In the genomic region with DNA sequence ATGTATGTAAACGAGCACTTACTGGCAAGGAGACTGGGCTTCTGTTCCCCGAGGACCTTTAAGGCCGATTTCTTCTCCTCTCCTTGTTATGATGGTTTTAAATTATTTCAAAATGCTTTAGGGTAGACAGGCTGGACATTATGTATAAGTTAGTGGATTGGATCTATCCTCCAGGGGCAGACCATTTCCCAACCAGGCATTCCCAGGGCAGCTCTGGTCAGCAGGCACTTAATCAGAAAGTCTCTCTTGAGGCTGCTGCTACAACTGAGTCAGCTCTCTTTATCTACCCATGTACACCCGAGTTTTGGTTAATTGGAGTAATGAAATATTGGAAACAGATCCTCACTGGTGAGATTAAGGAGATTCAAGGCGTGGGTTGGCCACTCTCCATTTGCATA, we compare ENCODE assay signal across 8 mouse cellular contexts. TPM values are rescaled to one million over a fixed set of nuclear protein-coding genes. Genes with fewer than 3 reads are reported as not detected.
DNase-seq lines count a peak whose midpoint lies in the region; ATAC-seq lines count a peak whose summit lies in the region.

No protein-coding gene starts in this region.

- WGBS in kidney, embryonic 16.5 days, result 23% methylated on average over 5 of the region's 5 CpGs
- 24% methylated on average over 5 of the region's 5 CpGs for WGBS in embryonic facial prominence, embryonic 10.5 days
- WGBS in intestine, embryonic 14.5 days, result 15% methylated on average over 5 of the region's 5 CpGs

- no peaks in the 10 kb centered on the region for H3K9me3 ChIP-seq in kidney, embryonic 16.5 days (ENCODE audit: low read length)
- no peaks in the 10 kb centered on the region for H3K9me3 ChIP-seq in embryonic facial prominence, embryonic 10.5 days
- no peaks in the 10 kb centered on the region for H3K9me3 ChIP-seq in intestine, embryonic 14.5 days (ENCODE audit: control insufficient read depth, low read length)

- H3K4me2 ChIP-seq in kidney, embryonic 16.5 days (replicated peaks; ENCODE audit: low read depth, low read length), result peak overlapping the region; percentile 93
- peak overlapping the region; percentile 65 for H3K4me2 ChIP-seq in intestine, embryonic 14.5 days (ENCODE audit: low read length)

- H3K27me3 ChIP-seq in kidney, embryonic 16.5 days (ENCODE audit: insufficient read depth, low read length), result peaks cover 38% of the 10 kb centered on the region
- peaks cover 52% of the 10 kb centered on the region for H3K27me3 ChIP-seq in embryonic facial prominence, embryonic 10.5 days (replicated peaks; ENCODE audit: low read depth, poor library complexity, severe bottlenecking)
- H3K27me3 ChIP-seq in intestine, embryonic 14.5 days (replicated peaks; ENCODE audit: control insufficient read depth, insufficient read depth, low read length), result peaks cover 48% of the 10 kb centered on the region

- peak; percentile 14; the same call in 1 of the 2 replicates for ATAC-seq in kidney, embryonic 16.5 days (ENCODE audit: low FRiP score, low TSS enrichment)
- peak; percentile 2; the same call in 1 of the 2 replicates for ATAC-seq in intestine, embryonic 14.5 days (replicated peaks; ENCODE audit: low FRiP score, low TSS enrichment, low read depth)
- no peak for ATAC-seq in megakaryocyte progenitor cell, adult 5-6 weeks (replicated peaks; ENCODE audit: poor library complexity)
- no peak for ATAC-seq in monocyte, adult 5-6 weeks (replicated peaks; ENCODE audit: insufficient number of reproducible peaks, low FRiP score, low TSS enrichment, poor library complexity, severe bottlenecking)

- peak overlapping the region; percentile 70; the same call in 1 of the 2 replicates for H3K27ac ChIP-seq in kidney, embryonic 16.5 days (ENCODE audit: low read length)
- H3K27ac ChIP-seq in embryonic facial prominence, embryonic 10.5 days (replicated peaks), result peak overlapping the region; percentile 85
- no peak overlapping the region for H3K27ac ChIP-seq in intestine, embryonic 14.5 days (ENCODE audit: low read depth)

- H3K4me3 ChIP-seq in kidney, embryonic 16.5 days (ENCODE audit: low read length), result peak overlapping the region; percentile 93
- H3K4me3 ChIP-seq in embryonic facial prominence, embryonic 10.5 days, result peak overlapping the region; percentile 98
- H3K4me3 ChIP-seq in intestine, embryonic 14.5 days (ENCODE audit: low read depth, low read length), result peak overlapping the region; percentile 75

- no peak for DNase-seq in kidney, postnatal 10 days
- DNase-seq in embryonic facial prominence, embryonic 10.5 days (ENCODE audit: low spot score), result no peak
- no peak for DNase-seq in intestine, embryonic 14.5 days (ENCODE audit: low spot score)
- DNase-seq in neural tube, embryonic 10.5 days (ENCODE audit: extremely low spot score, low spot score), result peak; percentile 24
- no peak for DNase-seq in adrenal gland, postnatal 10 days

- H3K9ac ChIP-seq in kidney, embryonic 16.5 days (replicated peaks; ENCODE audit: low read length), result peak overlapping the region; percentile 80; the same call in 1 of the 2 replicates
- H3K9ac ChIP-seq in intestine, embryonic 14.5 days (ENCODE audit: low read length), result peak overlapping the region; percentile 64

- H3K4me1 ChIP-seq in kidney, embryonic 16.5 days (ENCODE audit: insufficient read depth, low read length), result peaks cover 31% of the 10 kb centered on the region
- peaks cover 38% of the 10 kb centered on the region for H3K4me1 ChIP-seq in embryonic facial prominence, embryonic 10.5 days
- peaks cover 12% of the 10 kb centered on the region for H3K4me1 ChIP-seq in intestine, embryonic 14.5 days (replicated peaks; ENCODE audit: control insufficient read depth, insufficient read depth, low read length)

- peaks cover 29% of the 10 kb centered on the region for H3K36me3 ChIP-seq in kidney, embryonic 16.5 days (ENCODE audit: insufficient read depth, low read length)
- peaks cover 39% of the 10 kb centered on the region for H3K36me3 ChIP-seq in embryonic facial prominence, embryonic 10.5 days (replicated peaks)
- H3K36me3 ChIP-seq in intestine, embryonic 14.5 days (ENCODE audit: control insufficient read depth, insufficient read depth, low read length), result peaks cover 33% of the 10 kb centered on the region

RNA-seq across cellular contexts. Expression of a gene that starts 0.4 kb away (rescaled TPM):
- polyA plus RNA-seq in kidney, embryonic 16.5 days (2015; fragmentation: Nextera tagmentation; extraction: Ambion mirVana), result 87.4 and 87.9 TPM in 2 replicates
- 127 and 132 TPM in 2 replicates for polyA plus RNA-seq in embryonic facial prominence, embryonic 10.5 days (2016; fragmentation: Nextera tagmentation; extraction: Ambion mirVana)
- 86.9 and 95.1 TPM in 2 replicates for polyA plus RNA-seq in intestine, embryonic 14.5 days (2014; fragmentation: Nextera tagmentation; extraction: Ambion mirVana)
- 10 to 100 TPM; 23.7 to 27.5 TPM for total RNA-seq in adrenal gland, postnatal 10 days (2021)
- total RNA-seq in megakaryocyte progenitor cell, adult 5-6 weeks (2015), result 22.6 and 25.1 TPM in 2 replicates
- 24.2 and 26.9 TPM in 2 replicates for total RNA-seq in megakaryocyte progenitor cell, adult 5-6 weeks (2017)
- 5.8 to 8.7 TPM (median 6.7 TPM) in 3 replicates for total RNA-seq in monocyte, adult 5-6 weeks (2017)

RNA-seq across cellular contexts. Expression of a gene that starts 6.5 kb away (rescaled TPM):
- polyA plus RNA-seq in kidney, embryonic 16.5 days (2015; fragmentation: Nextera tagmentation; extraction: Ambion mirVana), result 1.9 TPM in 2 replicates
- 0.88 and 1.5 TPM in 2 replicates for polyA plus RNA-seq in embryonic facial prominence, embryonic 10.5 days (2016; fragmentation: Nextera tagmentation; extraction: Ambion mirVana)
- polyA plus RNA-seq in intestine, embryonic 14.5 days (2014; fragmentation: Nextera tagmentation; extraction: Ambion mirVana), result 1.2 and 1.5 TPM in 2 replicates
- under 1 TPM; 0.24 to 0.51 TPM for total RNA-seq in adrenal gland, postnatal 10 days (2021)
- total RNA-seq in megakaryocyte progenitor cell, adult 5-6 weeks (2015), result 0.05 TPM in 2 replicates
- not detected in 2 replicates for total RNA-seq in megakaryocyte progenitor cell, adult 5-6 weeks (2017)
- 0.19 TPM in 1 of 3 replicates, not detected in the others for total RNA-seq in monocyte, adult 5-6 weeks (2017)

RNA-seq across cellular contexts. Expression of a gene that starts 16.7 kb away (rescaled TPM):
- polyA plus RNA-seq in kidney, embryonic 16.5 days (2015; fragmentation: Nextera tagmentation; extraction: Ambion mirVana), result 125 and 126 TPM in 2 replicates
- 157 and 161 TPM in 2 replicates for polyA plus RNA-seq in embryonic facial prominence, embryonic 10.5 days (2016; fragmentation: Nextera tagmentation; extraction: Ambion mirVana)
- 91.9 and 95.5 TPM in 2 replicates for polyA plus RNA-seq in intestine, embryonic 14.5 days (2014; fragmentation: Nextera tagmentation; extraction: Ambion mirVana)
- total RNA-seq in adrenal gland, postnatal 10 days (2021), result 100 to 1,000 TPM in 1 of 2 experiments, 10 to 100 TPM in 1; 88.5 to 107 TPM
- 17.9 and 26.3 TPM in 2 replicates for total RNA-seq in megakaryocyte progenitor cell, adult 5-6 weeks (2015)
- 32.4 and 34.5 TPM in 2 replicates for total RNA-seq in megakaryocyte progenitor cell, adult 5-6 weeks (2017)
- 59.2 to 78.0 TPM (median 72.7 TPM) in 3 replicates for total RNA-seq in monocyte, adult 5-6 weeks (2017)

RNA-seq across cellular contexts. Expression of a gene that starts 41.4 kb away (rescaled TPM):
- polyA plus RNA-seq in kidney, embryonic 16.5 days (2015; fragmentation: Nextera tagmentation; extraction: Ambion mirVana), result 96.4 and 97.3 TPM in 2 replicates
- polyA plus RNA-seq in embryonic facial prominence, embryonic 10.5 days (2016; fragmentation: Nextera tagmentation; extraction: Ambion mirVana), result 30.4 and 36.6 TPM in 2 replicates
- polyA plus RNA-seq in intestine, embryonic 14.5 days (2014; fragmentation: Nextera tagmentation; extraction: Ambion mirVana), result 120 and 124 TPM in 2 replicates
- 100 to 1,000 TPM; 126 to 132 TPM for total RNA-seq in adrenal gland, postnatal 10 days (2021)
- total RNA-seq in megakaryocyte progenitor cell, adult 5-6 weeks (2015), result 113 and 145 TPM in 2 replicates
- 68.3 and 73.1 TPM in 2 replicates for total RNA-seq in megakaryocyte progenitor cell, adult 5-6 weeks (2017)
- 28.7 to 45.8 TPM (median 45.2 TPM) in 3 replicates for total RNA-seq in monocyte, adult 5-6 weeks (2017)

RNA-seq across cellular contexts. Expression of a gene that starts 46.7 kb away (rescaled TPM):
- polyA plus RNA-seq in kidney, embryonic 16.5 days (2015; fragmentation: Nextera tagmentation; extraction: Ambion mirVana), result 1.9 and 2.5 TPM in 2 replicates
- 1.6 and 1.7 TPM in 2 replicates for polyA plus RNA-seq in embryonic facial prominence, embryonic 10.5 days (2016; fragmentation: Nextera tagmentation; extraction: Ambion mirVana)
- polyA plus RNA-seq in intestine, embryonic 14.5 days (2014; fragmentation: Nextera tagmentation; extraction: Ambion mirVana), result 1.2 and 2.3 TPM in 2 replicates
- under 1 TPM; 0.39 to 0.45 TPM for total RNA-seq in adrenal gland, postnatal 10 days (2021)
- 1.2 and 1.7 TPM in 2 replicates for total RNA-seq in megakaryocyte progenitor cell, adult 5-6 weeks (2015)
- total RNA-seq in megakaryocyte progenitor cell, adult 5-6 weeks (2017), result 1.9 and 6.4 TPM in 2 replicates
- 1.3 to 7.5 TPM in 2 of 3 replicates, not detected in the other for total RNA-seq in monocyte, adult 5-6 weeks (2017)

Comparison
In these comparisons a context has a peak if more than half of its experiments do, and no peak if none do; other contexts are left out.
1. ATAC-seq: peak in kidney, embryonic 16.5 days (single experiment) and intestine, embryonic 14.5 days (single experiment); none in megakaryocyte progenitor cell, adult 5-6 weeks (single experiment) and monocyte, adult 5-6 weeks (single experiment).
2. Peak in every context shown above with its lines, with median percentiles within 50 percentile points of each other: H3K4me3 ChIP-seq.